Comparison of ENCODE assay signal across 9 mouse cellular contexts in genomic region chr1:165858356-165858755, GRCm38 (mm10).
DNase-seq lines count a peak whose midpoint lies in the region; ATAC-seq and TF ChIP-seq lines count a peak whose summit lies in the region.
"Had no signal": no experiment of that assay in that cellular context is flagged by ENCODE, and none has a peak within 500 bp of the region (broad histone marks: within the 10 kb centered on the region; RNA-seq: fewer than 3 reads in every experiment).

No protein-coding gene starts in this region.

- H3K4me3 ChIP-seq in intestine, embryonic 14.5 days (ENCODE audit: low read depth, low read length): no peak overlapping the region
- no peak overlapping the region for H3K4me3 ChIP-seq in intestine, embryonic 16.5 days (ENCODE audit: low read length)
- no peak overlapping the region for H3K4me3 ChIP-seq in MEL (ENCODE audit: control insufficient read depth in 1 of 2, insufficient read depth in 1 of 2, low read depth in 2 of 2, low read length in 2 of 2)
- H3K4me3 ChIP-seq in liver, embryonic 13.5 days (replicated peaks): no peak overlapping the region

- no peaks in the 10 kb centered on the region for H3K9me3 ChIP-seq in intestine, embryonic 14.5 days (ENCODE audit: control insufficient read depth, low read length)
- no peaks in the 10 kb centered on the region for H3K9me3 ChIP-seq in intestine, embryonic 16.5 days (ENCODE audit: control insufficient read depth, low read length)
- no peaks in the 10 kb centered on the region for H3K9me3 ChIP-seq in MEL (replicated peaks; ENCODE audit: insufficient read depth, low read length)
- H3K9me3 ChIP-seq in liver, embryonic 13.5 days (replicated peaks): no peaks in the 10 kb centered on the region

- no peak overlapping the region for H3K4me2 ChIP-seq in intestine, embryonic 14.5 days (ENCODE audit: low read length)
- no peak overlapping the region for H3K4me2 ChIP-seq in intestine, embryonic 16.5 days (ENCODE audit: low read depth, low read length)
- H3K4me2 ChIP-seq in liver, embryonic 13.5 days: no peak overlapping the region

- H3K36me3 ChIP-seq in intestine, embryonic 14.5 days (ENCODE audit: control insufficient read depth, insufficient read depth, low read length): no peaks in the 10 kb centered on the region
- no peaks in the 10 kb centered on the region for H3K36me3 ChIP-seq in intestine, embryonic 16.5 days (ENCODE audit: control insufficient read depth, insufficient read depth, low read length)
- H3K36me3 ChIP-seq in MEL (ENCODE audit: control insufficient read depth in 1 of 2, insufficient read depth in 2 of 2, low read length in 2 of 2): peaks cover 0 to 7% of the 10 kb centered on the region in 2 experiments; a peak in 2 of 4 replicates
- no peaks in the 10 kb centered on the region for H3K36me3 ChIP-seq in liver, embryonic 13.5 days

- no peaks in the 10 kb centered on the region for H3K4me1 ChIP-seq in intestine, embryonic 14.5 days (replicated peaks; ENCODE audit: control insufficient read depth, insufficient read depth, low read length)
- H3K4me1 ChIP-seq in intestine, embryonic 16.5 days (ENCODE audit: control insufficient read depth, insufficient read depth, low read length): peaks cover 3% of the 10 kb centered on the region; the same call in 1 of the 2 replicates
- peaks cover under 1 to 3% of the 10 kb centered on the region in 2 experiments; a peak in 3 of 4 replicates for H3K4me1 ChIP-seq in MEL (ENCODE audit: control insufficient read depth in 1 of 2, insufficient read depth in 2 of 2, low read length in 2 of 2)
- H3K4me1 ChIP-seq in liver, embryonic 13.5 days (replicated peaks): peaks cover 12% of the 10 kb centered on the region

- H3K27ac ChIP-seq in intestine, embryonic 14.5 days (ENCODE audit: low read depth): no peak overlapping the region
- H3K27ac ChIP-seq in intestine, embryonic 16.5 days (ENCODE audit: low read length): no peak overlapping the region
- no peak overlapping the region for H3K27ac ChIP-seq in MEL (ENCODE audit: control insufficient read depth, low read depth, low read length)
- no peak overlapping the region for H3K27ac ChIP-seq in liver, embryonic 13.5 days

- TF ChIP-seq RAD21 in MEL (IDR thresholded peaks at IDR 0.05; ENCODE audit: low read depth, low read length): peak; percentile 25

- WGBS in intestine, embryonic 14.5 days: 79% methylated on average over 5 of the region's 5 CpGs
- WGBS in intestine, embryonic 16.5 days: 76% methylated on average over 5 of the region's 5 CpGs
- 78% methylated on average over 5 of the region's 5 CpGs for WGBS in liver, embryonic 13.5 days (ENCODE audit: insufficient replicate concordance)

- no peak overlapping the region for H3K9ac ChIP-seq in intestine, embryonic 14.5 days (ENCODE audit: low read length)
- no peak overlapping the region for H3K9ac ChIP-seq in intestine, embryonic 16.5 days (ENCODE audit: low read depth, low read length)
- no peak overlapping the region for H3K9ac ChIP-seq in MEL (ENCODE audit: control insufficient read depth, low read depth, low read length, poor library complexity, severe bottlenecking)
- H3K9ac ChIP-seq in liver, embryonic 13.5 days: no peak overlapping the region

- peak; percentile 32 to 52 (median 47) for TF ChIP-seq CTCF in MEL (IDR thresholded peaks at IDR 0.05 in 2 of 3, conservative IDR thresholded peaks at IDR 0.05 in 1 of 3; ENCODE audit: control insufficient read depth in 1 of 3, insufficient read depth in 1 of 3, low read depth in 2 of 3, low read length in 3 of 3, poor library complexity in 1 of 3, severe bottlenecking in 1 of 3)

- ATAC-seq in intestine, embryonic 14.5 days (replicated peaks; ENCODE audit: low FRiP score, low TSS enrichment, low read depth): no peak
- ATAC-seq in intestine, embryonic 16.5 days: no peak
- ATAC-seq in liver, embryonic 13.5 days (ENCODE audit: low read depth): peak; percentile 38; the same call in 1 of the 2 replicates

- H3K27me3 ChIP-seq in intestine, embryonic 14.5 days (replicated peaks; ENCODE audit: control insufficient read depth, insufficient read depth, low read length): no peaks in the 10 kb centered on the region
- no peaks in the 10 kb centered on the region for H3K27me3 ChIP-seq in intestine, embryonic 16.5 days (replicated peaks; ENCODE audit: control insufficient read depth, insufficient read depth, low read length)
- H3K27me3 ChIP-seq in MEL (ENCODE audit: control insufficient read depth in 1 of 2, insufficient read depth in 2 of 2, low read length in 2 of 2): no peaks in the 10 kb centered on the region
- H3K27me3 ChIP-seq in liver, embryonic 13.5 days: no peaks in the 10 kb centered on the region

- DNase-seq in intestine, embryonic 14.5 days (ENCODE audit: low spot score): peak; percentile 45
- DNase-seq in A20 (ENCODE audit: low read depth, low spot score): peak; percentile 40
- no peak for DNase-seq in MEL (ENCODE audit: low read depth, low spot score)
- no peak for DNase-seq in liver, embryonic 13.5 days
- no peak for DNase-seq in right cerebral cortex, adult 18-20 months
- no peak for DNase-seq in frontal cortex, postnatal 36 days (ENCODE audit: low spot score in 2 of 2)
- DNase-seq in urinary bladder, adult 2 months (ENCODE audit: low spot score): no peak
- DNase-seq: adrenal gland, postnatal 10 days had no signal

- no peaks in the 10 kb centered on the region for H3K79me2 ChIP-seq in MEL (ENCODE audit: control insufficient read depth, insufficient read depth, low read length, poor library complexity)

- TF ChIP-seq POLR2A in MEL (IDR thresholded peaks at IDR 0.05; ENCODE audit: control insufficient read depth in 1 of 2, insufficient read depth in 1 of 2, low read depth in 1 of 2, low read length in 2 of 2, poor library complexity in 1 of 2): no peak

- no peak for TF ChIP-seq EP300 in MEL (IDR thresholded peaks at IDR 0.05; ENCODE audit: low read depth in 1 of 2, low read length in 2 of 2)

TF ChIP-seq in MEL, 35 proteins besides CTCF, POLR2A, EP300 and RAD21:
- TF ChIP-seq ZMIZ1 (IDR thresholded peaks at IDR 0.05; ENCODE audit: low read depth, low read length) (no peak), ZKSCAN1 (IDR thresholded peaks at IDR 0.05; ENCODE audit: low read depth, low read length) (no peak), CHD1 (IDR thresholded peaks at IDR 0.05; ENCODE audit: low read depth, low read length) (no peak), SMC3 (IDR thresholded peaks at IDR 0.05; ENCODE audit: low read depth, low read length) (peak; percentile 57), GABPA (IDR thresholded peaks at IDR 0.05; ENCODE audit: low read depth, low read length) (no peak), MEF2A (IDR thresholded peaks at IDR 0.05; ENCODE audit: extremely low read depth, insufficient replicate concordance, low read depth, low read length, poor library complexity, severe bottlenecking) (no peak), JUND (IDR thresholded peaks at IDR 0.05; ENCODE audit: low read depth, low read length) (no peak), MYC (IDR thresholded peaks at IDR 0.05; ENCODE audit: low read depth, low read length) (no peak)

Comparison
In these comparisons a context has a peak if more than half of its experiments do, and no peak if none do; other contexts are left out.
1. DNase-seq: peak in intestine, embryonic 14.5 days (single experiment) and A20 (single experiment); none in MEL (single experiment), liver, embryonic 13.5 days (single experiment), right cerebral cortex, adult 18-20 months (single experiment), frontal cortex, postnatal 36 days (0 of 2) and urinary bladder, adult 2 months (single experiment).